Mouse (Mus musculus) limb, embryonic 10.5 days (tissue): ENCODE results near the gene Ppp1r14b. TPM values are rescaled to one million over a fixed set of nuclear protein-coding genes. Genes with fewer than 3 reads are reported as not detected.

Experiments used
- DNase-seq: peaks from one replicate; pipeline ENCODE4 v3.0.0-alpha.2; 2017; ENCODE audit warnings: low spot score
- H3K27ac ChIP-seq: fragments of 300-500 bp; sonication (generic); 2 replicates; pipeline ENCODE4 v1.5.1; 2016; ENCODE audit warnings: mild to moderate bottlenecking
- H3K27me3 ChIP-seq: fragments of 300-500 bp; sonication (generic); 2 replicates; pipeline ENCODE4 v1.6.1; 2016; ENCODE audit warnings: low read depth, mild to moderate bottlenecking; ENCODE audit not compliant: poor library complexity, severe bottlenecking
- H3K36me3 ChIP-seq: fragments of 300-500 bp; sonication (generic); 2 replicates; pipeline ENCODE4 v1.6.1; 2016; ENCODE audit warnings: mild to moderate bottlenecking, moderate library complexity
- H3K4me1 ChIP-seq: fragments of 300-500 bp; sonication (generic); 2 replicates; pipeline ENCODE4 v1.6.1; 2016
- H3K4me3 ChIP-seq: fragments of 300-500 bp; sonication (generic); 2 replicates; pipeline ENCODE4 v1.5.1; 2016; ENCODE audit warnings: mild to moderate bottlenecking, moderate library complexity
- H3K9me3 ChIP-seq: fragments of 300-500 bp; sonication (generic); replicated peaks from 2 replicates; pipeline ENCODE4 v1.6.1; 2016; ENCODE audit warnings: mild to moderate bottlenecking
- WGBS: fragments of 180-500 bp; shearing (Covaris S2); methylation state at CpG from one replicate; pipeline ENCODE4 v1.1.7; 2016; 5-methylcytosine and 5-hydroxymethylcytosine counted together
- polyA plus RNA-seq: library from polyadenylated mRNA; unstranded; fragments of >200 nt; fragmentation: Nextera tagmentation; extraction: Ambion mirVana; gene quantifications from 2 replicates; pipeline ENCODE4 v1.2.1, GENCODE M21; 2016

Ppp1r14b gene
- polyA plus RNA-seq, 1 experiment from 2014 or later = 245 TPM

GRCm38 (mm10) chr19:6971644-6972043 lies 3.1 kb upstream of the Ppp1r14b start:
- H3K4me1 ChIP-seq = peaks cover 69% of the 10 kb centered on the region
- H3K36me3 ChIP-seq = peaks cover 8% of the 10 kb centered on the region
- DNase-seq = no peak
- no peaks in the 10 kb centered on the region for H3K9me3 ChIP-seq
- WGBS = 13% methylated on average over 6 of the region's 6 CpGs
- H3K27me3 ChIP-seq = peaks cover 3% of the 10 kb centered on the region; the same call in 1 of the 2 replicates
- H3K4me3 ChIP-seq = peak overlapping the region; percentile 8; the same call in 1 of the 2 replicates
- peak overlapping the region; percentile 37; the same call in 1 of the 2 replicates for H3K27ac ChIP-seq

- H3K4me3 ChIP-seq = no peak overlapping the region; the same call in 1 of the 2 replicates
- peaks cover 3% of the 10 kb centered on the region; the same call in 1 of the 2 replicates for H3K27me3 ChIP-seq
- H3K9me3 ChIP-seq = no peaks in the 10 kb centered on the region
- H3K4me1 ChIP-seq = peaks cover 75% of the 10 kb centered on the region
- DNase-seq = no peak
- WGBS = 86% methylated on average over 13 of the region's 13 CpGs
- peaks cover 14% of the 10 kb centered on the region for H3K36me3 ChIP-seq
- 0 out of 2 replicates have a peak overlapping the region, but pooled peaks have one; percentile 37 for H3K27ac ChIP-seq
Measured at GRCm38 (mm10) chr19:6972247-6972917, 2.4 kb upstream of the Ppp1r14b start.

- peaks cover 78% of the 10 kb centered on the region for H3K4me1 ChIP-seq
- peaks cover 3% of the 10 kb centered on the region; the same call in 1 of the 2 replicates for H3K27me3 ChIP-seq
- H3K9me3 ChIP-seq = no peaks in the 10 kb centered on the region
- DNase-seq = no peak
- H3K27ac ChIP-seq = peak overlapping the region; percentile 93
- peak overlapping the region; percentile 83 for H3K4me3 ChIP-seq
- WGBS = 31% methylated on average over 12 of the region's 12 CpGs
- peaks cover 28% of the 10 kb centered on the region for H3K36me3 ChIP-seq
Measured at GRCm38 (mm10) chr19:6973581-6974190, 1.1 kb upstream of the Ppp1r14b start.

- under 1% methylated on average over 16 of the region's 16 CpGs for WGBS
- H3K9me3 ChIP-seq = no peaks in the 10 kb centered on the region
- H3K27me3 ChIP-seq = 0 out of 2 replicates have a peak, but pooled peaks cover 2% of the 10 kb centered on the region
- peak within 1 kb of the TSS; percentile 83 for H3K4me3 ChIP-seq
- H3K36me3 ChIP-seq = peaks cover 31% of the 10 kb centered on the region
- DNase-seq = peak; percentile 79
- H3K4me1 ChIP-seq = peaks cover 69% of the 10 kb centered on the region
- H3K27ac ChIP-seq = peak within 1 kb of the TSS; percentile 93
Measured at GRCm38 (mm10) chr19:6975537-6976521, 1.1 kb downstream of the Ppp1r14b start, which contains the start of gene Plcb3. Gene Plcb3 (minus strand): TSS chr19:6976470.

- Histone ChIP-seq H3K36me3 (peaks cover 46% of the 10 kb centered on the region), H3K9me3 (no peaks in the 10 kb centered on the region), H3K4me3 (peak overlapping the region; percentile 65), H3K27me3 (no peaks in the 10 kb centered on the region), H3K4me1 (peaks cover 54% of the 10 kb centered on the region), H3K27ac (0 out of 2 replicates have a peak overlapping the region, but pooled peaks have one; percentile 19)
- WGBS = 83% methylated on average over 13 of the region's 13 CpGs
- DNase-seq = no peak
Measured at GRCm38 (mm10) chr19:6977759-6978638, 3.2 kb downstream of the Ppp1r14b start.

GRCm38 (mm10) chr19:6978639-6978974 lies 3.8 kb downstream of the Ppp1r14b start:
- H3K27ac ChIP-seq = 0 out of 2 replicates have a peak overlapping the region, but pooled peaks have one; percentile 19
- WGBS = 54% methylated on average over 3 of the region's 3 CpGs
- DNase-seq = no peak
- peaks cover 51% of the 10 kb centered on the region for H3K36me3 ChIP-seq
- H3K4me1 ChIP-seq = peaks cover 51% of the 10 kb centered on the region
- no peaks in the 10 kb centered on the region for H3K27me3 ChIP-seq
- peak overlapping the region; percentile 65 for H3K4me3 ChIP-seq
- no peaks in the 10 kb centered on the region for H3K9me3 ChIP-seq

GRCm38 (mm10) chr19:6979001-6979479 lies 4.3 kb downstream of the Ppp1r14b start:
- H3K4me3 ChIP-seq = peak overlapping the region; percentile 65
- peaks cover 47% of the 10 kb centered on the region for H3K4me1 ChIP-seq
- peak; percentile 49 for DNase-seq
- H3K27me3 ChIP-seq = no peaks in the 10 kb centered on the region
- WGBS = 15% methylated on average over 11 of the region's 11 CpGs
- peak overlapping the region; percentile 94 for H3K27ac ChIP-seq
- H3K9me3 ChIP-seq = no peaks in the 10 kb centered on the region
- peaks cover 55% of the 10 kb centered on the region for H3K36me3 ChIP-seq

- peaks cover 45% of the 10 kb centered on the region for H3K4me1 ChIP-seq
- DNase-seq = peak; percentile 100
Measured at GRCm38 (mm10) chr19:6979486-6980380, 5.0 kb downstream of the Ppp1r14b start.

GRCm38 (mm10) chr19:6980381-6981093 lies 5.8 kb downstream of the Ppp1r14b start, which contains the start of gene Fkbp2:
Gene Fkbp2 (minus strand): TSS chr19:6980501.
- peaks cover 50% of the 10 kb centered on the region for H3K4me1 ChIP-seq
- H3K36me3 ChIP-seq = peaks cover 68% of the 10 kb centered on the region
- peak within 1 kb of the TSS; percentile 94 for H3K27ac ChIP-seq
- H3K9me3 ChIP-seq = no peaks in the 10 kb centered on the region
- 2% methylated on average over 38 of the region's 38 CpGs for WGBS
- no peaks in the 10 kb centered on the region for H3K27me3 ChIP-seq
- H3K4me3 ChIP-seq = peak within 1 kb of the TSS; percentile 65
- peak; percentile 98 for DNase-seq

More at GRCm38 (mm10) chr19:6979486-6980380, 5.0 kb downstream of the Ppp1r14b start:
- H3K4me3 ChIP-seq = peak overlapping the region; percentile 65
- H3K9me3 ChIP-seq = no peaks in the 10 kb centered on the region
- no peaks in the 10 kb centered on the region for H3K27me3 ChIP-seq
- under 1% methylated on average over 59 of the region's 59 CpGs for WGBS
- peak overlapping the region; percentile 94 for H3K27ac ChIP-seq
- peaks cover 60% of the 10 kb centered on the region for H3K36me3 ChIP-seq

- peaks cover 50% of the 10 kb centered on the region for H3K4me1 ChIP-seq
- H3K36me3 ChIP-seq = peaks cover 70% of the 10 kb centered on the region
- peak overlapping the region; percentile 65; the same call in 1 of the 2 replicates for H3K4me3 ChIP-seq
- 83% methylated on average over 4 of the region's 4 CpGs for WGBS
- no peaks in the 10 kb centered on the region for H3K9me3 ChIP-seq
- H3K27ac ChIP-seq = no peak overlapping the region
- H3K27me3 ChIP-seq = no peaks in the 10 kb centered on the region
- DNase-seq = no peak
Measured at GRCm38 (mm10) chr19:6981465-6981864, 6.7 kb downstream of the Ppp1r14b start.
